Mouse (Mus musculus) CD4-positive, CD25-positive, alpha-beta regulatory T cell, adult 9 weeks (primary cell): Measurements from ENCODE around the gene Dhodh. TPM values are rescaled to one million over a fixed set of nuclear protein-coding genes. Genes with fewer than 3 reads are reported as not detected.

Experiments used
- polyA plus RNA-seq: library from polyadenylated mRNA; unstranded; fragments of 100-300 nt; shearing (Covaris generic); gene quantifications from one replicate; pipeline ENCODE4 v1.2.1, GENCODE M21; 2017

The Dhodh gene
- 44.1 TPM for polyA plus RNA-seq

DNA sequence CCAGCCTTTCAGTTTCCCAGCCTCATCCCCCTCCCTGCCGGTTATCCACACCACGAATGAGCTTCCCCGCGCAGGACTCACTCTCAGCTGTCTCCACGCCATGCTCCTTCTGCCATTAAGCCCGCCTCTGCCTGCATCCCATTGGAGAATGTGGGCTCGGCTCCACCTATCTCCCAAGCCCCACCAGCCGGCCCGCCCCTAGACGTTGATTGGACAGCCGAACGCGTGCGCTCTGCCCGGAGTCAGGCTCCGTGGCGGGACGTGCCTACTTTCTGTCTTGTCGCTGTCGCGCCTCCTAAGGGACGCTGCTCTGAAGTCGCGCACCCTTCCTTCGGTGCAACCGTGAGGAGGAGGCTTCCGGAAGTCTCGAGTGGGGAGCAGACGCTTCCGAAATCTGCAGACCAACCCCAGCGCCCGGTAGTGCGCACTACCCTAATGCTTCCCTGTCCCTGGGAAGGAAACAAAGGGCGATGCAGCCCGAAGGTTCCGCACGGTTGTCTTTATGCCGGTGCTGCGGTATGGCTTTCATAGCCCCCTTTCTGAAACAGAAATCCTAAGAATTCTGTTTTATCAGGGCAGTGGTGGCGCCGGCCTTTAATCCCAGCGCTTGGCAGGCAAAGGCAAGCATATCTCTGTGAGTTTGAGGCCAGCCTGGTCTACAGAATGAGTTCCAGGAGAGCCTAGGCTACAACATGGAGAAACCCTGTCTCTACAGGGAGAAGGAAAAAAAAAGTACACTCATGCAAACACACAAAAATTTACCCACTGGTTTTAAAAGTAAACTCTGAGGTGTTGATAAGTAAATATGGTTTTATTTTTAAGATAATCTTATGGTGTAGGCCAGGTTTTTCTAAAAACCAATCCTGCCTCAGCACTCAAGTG, at the start of gene Dhodh:
Gene Dhodh (minus strand): TSS at position 403 of the 882 bp plus-strand sequence.

DNA sequence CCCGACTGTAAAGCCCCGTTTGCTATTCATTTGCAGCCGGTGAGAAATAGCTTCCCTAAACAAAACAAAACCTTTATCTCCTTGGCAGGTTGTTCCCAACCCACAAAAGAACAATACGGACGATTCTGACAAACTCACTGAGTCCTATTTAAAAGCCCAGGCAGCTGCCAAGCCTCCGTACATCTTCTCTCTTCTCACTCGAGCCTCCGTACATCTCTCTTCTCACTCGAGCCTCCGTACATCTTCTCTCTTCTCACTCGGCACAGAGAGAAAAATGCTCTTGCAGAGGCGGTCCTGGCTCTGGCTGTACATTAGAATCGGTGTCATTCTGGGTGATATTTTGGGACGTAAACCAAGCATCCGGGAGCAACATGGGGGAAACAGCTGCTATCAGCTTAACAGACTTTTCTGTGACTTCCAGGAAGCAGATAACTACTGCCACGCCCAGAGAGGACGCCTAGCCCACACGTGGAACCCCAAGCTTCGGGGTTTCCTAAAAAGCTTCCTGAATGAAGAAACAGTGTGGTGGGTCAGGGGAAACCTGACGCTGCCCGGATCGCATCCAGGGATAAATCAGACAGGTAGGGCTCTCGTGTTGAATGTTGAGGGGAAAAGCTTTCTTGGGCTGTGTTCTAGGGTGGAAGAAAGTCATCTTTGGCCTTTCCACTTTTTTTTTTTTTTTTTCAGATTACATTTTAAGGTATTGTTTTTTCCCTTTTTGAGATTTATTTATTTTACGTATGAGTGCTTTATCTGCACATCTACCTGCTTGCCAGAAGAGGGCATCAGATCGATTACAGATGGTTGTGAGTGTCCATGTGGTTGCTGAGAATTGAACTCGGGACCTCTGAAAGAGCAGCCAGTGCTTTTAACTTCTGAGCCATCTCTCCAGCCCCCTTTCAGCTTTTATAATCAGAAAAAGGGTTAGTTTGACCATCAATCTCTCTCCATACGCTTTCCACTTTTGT, 6.1 kb upstream of the Dhodh start, which contains the start of gene Pkd1l3:
Gene Pkd1l3 (plus strand): TSS at position 275 of the 968 bp plus-strand sequence.

DNA sequence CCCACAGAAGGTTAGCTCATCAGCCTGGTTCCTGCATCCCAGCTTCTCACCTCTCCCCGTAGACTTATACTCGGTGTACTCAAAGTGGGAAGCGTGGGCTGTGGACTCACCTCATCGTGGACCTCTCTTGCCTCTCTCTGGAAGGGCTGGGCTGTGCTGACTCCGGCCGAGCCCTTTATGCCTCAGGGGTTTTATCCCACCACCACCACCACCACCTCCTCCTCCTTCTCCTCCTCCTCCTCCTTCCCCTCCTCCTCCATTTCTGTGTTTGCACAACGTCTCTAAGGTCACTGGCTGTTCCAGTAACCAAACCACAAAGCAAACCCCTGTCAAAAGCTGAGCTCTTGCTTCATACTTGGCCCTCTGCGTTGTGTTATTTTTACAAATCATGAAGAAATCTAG, 29.6 kb downstream of the Dhodh start, which contains the start of gene Hp:
Gene Hp (minus strand): TSS at position 273 of the 402 bp plus-strand sequence.

DNA sequence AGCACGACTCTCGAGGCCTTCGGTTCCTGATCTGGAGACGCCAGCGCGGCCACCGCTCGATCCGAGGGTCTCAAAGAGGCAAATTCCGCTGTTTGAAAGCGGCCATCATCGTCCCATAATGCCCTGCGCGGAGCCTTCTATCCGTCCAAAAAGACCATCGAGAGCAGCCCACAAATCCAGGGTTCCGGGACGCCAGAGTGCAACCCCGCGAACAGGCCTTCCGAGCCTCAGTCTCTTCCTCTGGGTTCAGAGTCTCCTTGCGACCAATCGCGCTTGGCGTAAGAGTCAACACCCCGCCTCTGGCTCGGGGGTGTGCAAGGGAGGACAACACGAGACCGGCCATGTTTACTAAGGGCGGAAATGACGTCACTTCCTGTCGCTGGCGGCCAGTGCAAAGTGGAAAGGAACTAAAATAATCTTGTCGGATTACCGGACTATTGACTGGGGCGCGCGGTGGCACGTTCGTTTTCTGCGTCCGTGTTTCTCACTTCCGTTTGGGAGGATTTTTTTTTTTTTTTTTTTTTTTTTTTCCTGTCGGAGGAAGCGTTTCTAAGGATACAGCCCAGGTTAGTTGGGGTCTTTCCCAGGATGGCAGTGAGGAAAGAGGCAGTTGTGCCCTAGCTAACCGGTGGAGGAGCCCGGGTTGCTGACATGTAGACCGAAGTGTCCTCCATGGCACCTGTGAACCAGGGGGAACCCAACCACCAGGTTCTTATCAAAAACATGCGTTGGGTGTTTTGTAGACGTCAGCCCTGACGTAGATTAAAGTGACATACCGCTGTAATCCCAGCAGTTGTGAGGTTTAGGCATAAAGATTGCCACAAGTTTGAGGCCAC, 42.8 kb downstream of the Dhodh start, which contains the start of the genes Dhx38 and Txnl4b:
Gene Dhx38 (minus strand): TSS at position 364 of the 836 bp plus-strand sequence.
Gene Txnl4b (plus strand): TSS at position 395 of the 836 bp plus-strand sequence.

Other genes with a start within 250 kb of the Dhodh start
- gene Pmfbp1, start 114.6 kb downstream of the Dhodh start, polyA plus RNA-seq = not detected
- 36.1 TPM for gene Dhx38, start 42.8 kb downstream of the Dhodh start, polyA plus RNA-seq
- gene Txnl4b, start 42.8 kb downstream of the Dhodh start, polyA plus RNA-seq = 8.5 TPM
- gene Hp, start 29.5 kb downstream of the Dhodh start, polyA plus RNA-seq = 0.30 TPM
- gene Pkd1l3, start 5.8 kb upstream of the Dhodh start, polyA plus RNA-seq = 2.1 TPM
- 163 TPM for gene Ist1, start 84.6 kb upstream of the Dhodh start, polyA plus RNA-seq
- gene Zfp821, start 96.9 kb upstream of the Dhodh start, polyA plus RNA-seq = 3.8 TPM
- 1.4 TPM for gene Atxn1l, start 129.1 kb upstream of the Dhodh start, polyA plus RNA-seq
- 60.7 TPM for gene Ap1g1, start 169.9 kb upstream of the Dhodh start, polyA plus RNA-seq